Mouse (Mus musculus): ENCODE measurements around the gene Acaa1b. TPM values are rescaled to one million over a fixed set of nuclear protein-coding genes. Genes with fewer than 3 reads are reported as not detected.

Gene Acaa1b
- polyA plus RNA-seq, 1 experiment: 1.0 TPM

- no peaks in the 10 kb centered on the region for H3K4me1 ChIP-seq (ENCODE audit: control insufficient read depth, insufficient read depth, low read length)
- TF ChIP-seq CTCF (IDR thresholded peaks at IDR 0.05; ENCODE audit: control insufficient read depth, insufficient read depth, insufficient replicate concordance, low read depth, low read length) (no peak), POLR2A (IDR thresholded peaks at IDR 0.05; ENCODE audit: control insufficient read depth, low read depth, low read length) (no peak)
- no peak overlapping the region for H3K4me3 ChIP-seq (ENCODE audit: control insufficient read depth, low read depth, low read length)
- no peaks in the 10 kb centered on the region for H3K27me3 ChIP-seq (ENCODE audit: control insufficient read depth, insufficient read depth, low read length)
- no peak overlapping the region for H3K27ac ChIP-seq (ENCODE audit: control insufficient read depth, insufficient read depth, low read depth, low read length)
- H3K36me3 ChIP-seq (ENCODE audit: control insufficient read depth, insufficient read depth, low read length): no peaks in the 10 kb centered on the region; the same call in none of the 2 replicates
Measured at GRCm38 (mm10) chr9:119122596-119123369, 34.1 kb downstream of the Acaa1b start.

- no peak overlapping the region for H3K27ac ChIP-seq (ENCODE audit: control insufficient read depth, insufficient read depth, low read depth, low read length)
- H3K36me3 ChIP-seq (ENCODE audit: control insufficient read depth, insufficient read depth, low read length): peaks cover 1% of the 10 kb centered on the region
- no peaks in the 10 kb centered on the region for H3K27me3 ChIP-seq (ENCODE audit: control insufficient read depth, insufficient read depth, low read length)
- TF ChIP-seq CTCF (IDR thresholded peaks at IDR 0.05; ENCODE audit: control insufficient read depth, insufficient read depth, insufficient replicate concordance, low read depth, low read length): no peak
- TF ChIP-seq POLR2A (IDR thresholded peaks at IDR 0.05; ENCODE audit: control insufficient read depth, low read depth, low read length): no peak
- H3K4me1 ChIP-seq (ENCODE audit: control insufficient read depth, insufficient read depth, low read length): peaks cover under 1% of the 10 kb centered on the region
- no peak overlapping the region for H3K4me3 ChIP-seq (ENCODE audit: control insufficient read depth, low read depth, low read length)
Measured at GRCm38 (mm10) chr9:119120168-119120560, 36.7 kb downstream of the Acaa1b start.

GRCm38 (mm10) chr9:119119409-119120167, 37.3 kb downstream of the Acaa1b start:
- no peak for TF ChIP-seq CTCF (IDR thresholded peaks at IDR 0.05; ENCODE audit: control insufficient read depth, insufficient read depth, insufficient replicate concordance, low read depth, low read length)
- no peak for TF ChIP-seq POLR2A (IDR thresholded peaks at IDR 0.05; ENCODE audit: control insufficient read depth, low read depth, low read length)
- Histone ChIP-seq H3K27me3 (ENCODE audit: control insufficient read depth, insufficient read depth, low read length) (no peaks in the 10 kb centered on the region), H3K4me1 (ENCODE audit: control insufficient read depth, insufficient read depth, low read length) (peaks cover 6% of the 10 kb centered on the region), H3K27ac (ENCODE audit: control insufficient read depth, insufficient read depth, low read depth, low read length) (no peak overlapping the region), H3K36me3 (ENCODE audit: control insufficient read depth, insufficient read depth, low read length) (peaks cover 3% of the 10 kb centered on the region), H3K4me3 (ENCODE audit: control insufficient read depth, low read depth, low read length) (no peak overlapping the region)

GRCm38 (mm10) chr9:119114911-119115310, 42.0 kb downstream of the Acaa1b start:
- no peak overlapping the region for H3K27ac ChIP-seq (ENCODE audit: control insufficient read depth, insufficient read depth, low read depth, low read length)
- H3K4me1 ChIP-seq (ENCODE audit: control insufficient read depth, insufficient read depth, low read length): peaks cover 6% of the 10 kb centered on the region
- H3K27me3 ChIP-seq (ENCODE audit: control insufficient read depth, insufficient read depth, low read length): no peaks in the 10 kb centered on the region
- peak overlapping the region; percentile 42 for H3K4me3 ChIP-seq (ENCODE audit: control insufficient read depth, low read depth, low read length)
- TF ChIP-seq POLR2A (IDR thresholded peaks at IDR 0.05; ENCODE audit: control insufficient read depth, low read depth, low read length) (no peak), CTCF (IDR thresholded peaks at IDR 0.05; ENCODE audit: control insufficient read depth, insufficient read depth, insufficient replicate concordance, low read depth, low read length) (no peak)
- H3K36me3 ChIP-seq (ENCODE audit: control insufficient read depth, insufficient read depth, low read length): peaks cover 3% of the 10 kb centered on the region; the same call in 1 of the 2 replicates

GRCm38 (mm10) chr9:119110640-119111039, 46.3 kb downstream of the Acaa1b start:
- no peak overlapping the region for H3K27ac ChIP-seq (ENCODE audit: control insufficient read depth, insufficient read depth, low read depth, low read length)
- H3K27me3 ChIP-seq (ENCODE audit: control insufficient read depth, insufficient read depth, low read length): no peaks in the 10 kb centered on the region
- H3K4me3 ChIP-seq (ENCODE audit: control insufficient read depth, low read depth, low read length): no peak overlapping the region
- H3K4me1 ChIP-seq (ENCODE audit: control insufficient read depth, insufficient read depth, low read length): peaks cover 6% of the 10 kb centered on the region
- TF ChIP-seq POLR2A (IDR thresholded peaks at IDR 0.05; ENCODE audit: control insufficient read depth, low read depth, low read length) (no peak), CTCF (IDR thresholded peaks at IDR 0.05; ENCODE audit: control insufficient read depth, insufficient read depth, insufficient replicate concordance, low read depth, low read length) (no peak)
- H3K36me3 ChIP-seq (ENCODE audit: control insufficient read depth, insufficient read depth, low read length): peaks cover 3% of the 10 kb centered on the region; the same call in 1 of the 2 replicates

- Histone ChIP-seq H3K4me3 (ENCODE audit: control insufficient read depth, low read depth, low read length) (no peak overlapping the region), H3K27me3 (ENCODE audit: control insufficient read depth, insufficient read depth, low read length) (no peaks in the 10 kb centered on the region), H3K27ac (ENCODE audit: control insufficient read depth, insufficient read depth, low read depth, low read length) (no peak overlapping the region), H3K36me3 (ENCODE audit: control insufficient read depth, insufficient read depth, low read length) (no peaks in the 10 kb centered on the region; the same call in 1 of the 2 replicates), H3K4me1 (ENCODE audit: control insufficient read depth, insufficient read depth, low read length) (peaks cover 2% of the 10 kb centered on the region)
- TF ChIP-seq POLR2A (IDR thresholded peaks at IDR 0.05; ENCODE audit: control insufficient read depth, low read depth, low read length): no peak
- TF ChIP-seq CTCF (IDR thresholded peaks at IDR 0.05; ENCODE audit: control insufficient read depth, insufficient read depth, insufficient replicate concordance, low read depth, low read length): no peak
Measured at GRCm38 (mm10) chr9:119109685-119110353, 47.1 kb downstream of the Acaa1b start.

- peaks cover 3% of the 10 kb centered on the region; the same call in 1 of the 2 replicates for H3K4me1 ChIP-seq (ENCODE audit: control insufficient read depth, insufficient read depth, low read length)
- no peaks in the 10 kb centered on the region; the same call in none of the 2 replicates for H3K36me3 ChIP-seq (ENCODE audit: control insufficient read depth, insufficient read depth, low read length)
- no peak for TF ChIP-seq POLR2A (IDR thresholded peaks at IDR 0.05; ENCODE audit: control insufficient read depth, low read depth, low read length)
- TF ChIP-seq CTCF (IDR thresholded peaks at IDR 0.05; ENCODE audit: control insufficient read depth, insufficient read depth, insufficient replicate concordance, low read depth, low read length): peak; percentile 33; the same call in 1 of the 2 replicates
- H3K4me3 ChIP-seq (ENCODE audit: control insufficient read depth, low read depth, low read length): no peak overlapping the region
- H3K27me3 ChIP-seq (ENCODE audit: control insufficient read depth, insufficient read depth, low read length): no peaks in the 10 kb centered on the region
- no peak overlapping the region for H3K27ac ChIP-seq (ENCODE audit: control insufficient read depth, insufficient read depth, low read depth, low read length)
Measured at GRCm38 (mm10) chr9:119107566-119107965, 49.3 kb downstream of the Acaa1b start.

All from testis, adult 2 months (tissue).